Mouse (Mus musculus) lung, adult 18-20 months (tissue): Measurements from ENCODE around the gene 4930433I11Rik.
"Not testable (repeated sequence)": the region's sequence is repeated elsewhere in the genome, so short reads cannot be mapped to it uniquely, and the experiment has no call there.

ENCODE experiments used
- DNase-seq, 2 experiments: peaks; one replicate each; pipeline ENCODE4 v3.0.0; 2022; ENCODE audit warnings: mixed read lengths in 2 of 2

The 4930433I11Rik gene

GRCm38 (mm10) chr7:40987243-40987642 lies at the start of gene 4930433I11Rik:
Gene 4930433I11Rik, plus strand, starts transcription at chr7:40987543.
- no peak for DNase-seq

DNA sequence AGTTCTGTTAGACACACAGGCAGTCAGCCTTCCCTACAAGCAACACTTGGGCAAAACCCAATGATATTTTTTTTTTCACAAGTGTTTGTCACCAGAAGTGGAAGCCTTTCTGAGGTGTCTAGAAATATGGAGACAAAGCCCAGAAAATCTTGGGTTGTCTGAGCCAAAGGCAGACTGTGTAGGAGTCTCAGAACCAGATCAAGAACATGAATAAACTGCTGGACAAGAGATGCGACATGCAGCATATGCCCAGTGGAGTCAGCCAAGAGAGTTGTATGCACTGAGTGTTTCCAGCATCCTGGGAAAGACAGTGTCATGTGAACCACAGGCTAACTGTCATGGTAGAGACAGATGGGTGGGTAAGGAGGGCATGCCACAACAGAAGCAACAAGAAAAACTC lies 48.0 kb upstream of the 4930433I11Rik start:
- no peak for DNase-seq

- no peak for DNase-seq
Measured at GRCm38 (mm10) chr7:40942233-40942935, 45.0 kb upstream of the 4930433I11Rik start.

DNA sequence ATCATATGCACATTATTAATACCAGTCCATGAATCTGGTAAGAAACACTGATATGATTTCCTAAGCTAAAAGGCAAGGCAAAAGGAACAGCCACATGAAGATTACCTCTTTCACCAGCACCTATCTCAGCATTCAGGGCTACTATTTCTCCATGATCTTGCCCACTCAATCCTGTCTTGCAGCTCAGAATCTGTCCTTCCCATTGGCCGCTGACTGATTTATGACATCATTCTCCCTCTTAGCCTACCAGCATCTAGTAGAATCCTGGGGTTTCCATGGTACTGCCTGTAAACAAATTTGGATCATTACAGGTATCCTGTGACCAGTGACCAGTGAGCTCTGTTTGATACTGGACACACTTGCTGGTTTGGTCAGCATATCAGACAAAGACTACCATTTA lies 45.1 kb downstream of the 4930433I11Rik start, which contains the start of gene Gm4884:
Gene Gm4884 (plus strand): TSS at position 301 of the 400 bp plus-strand sequence.
- DNase-seq: not testable (repeated sequence)

- DNase-seq: not testable (repeated sequence)
Measured at GRCm38 (mm10) chr7:41044058-41044457, 56.7 kb downstream of the 4930433I11Rik start.
